Mouse (Mus musculus): ENCODE results near the gene Patz1.

DNA sequence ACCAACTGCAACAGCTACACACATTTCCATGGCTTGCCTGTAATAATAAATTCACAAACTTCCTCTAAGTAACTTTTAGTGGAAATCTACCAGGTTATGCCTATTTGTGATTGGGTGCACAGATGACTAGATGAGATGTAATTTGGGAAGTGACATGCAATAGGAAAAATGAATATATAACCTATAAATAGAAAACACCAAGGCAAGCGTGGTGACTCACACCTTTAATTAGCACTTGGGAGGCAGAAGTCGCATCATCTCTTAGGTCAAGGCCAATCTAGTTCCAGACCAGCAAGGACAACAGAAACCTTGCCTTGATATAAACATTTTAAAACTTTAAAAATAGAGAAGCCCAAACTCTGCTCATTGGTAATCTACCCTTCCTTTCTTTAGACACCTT is 41.3 kb upstream of the Patz1 start:
- TF ChIP-seq POLR2A (IDR thresholded peaks at IDR 0.05; ENCODE audit: borderline replicate concordance, control insufficient read depth, low read depth, low read length) (no peak), CTCF (IDR thresholded peaks at IDR 0.05; ENCODE audit: control insufficient read depth, insufficient read depth, low read length) (no peak)
